Mouse (Mus musculus) urinary bladder, postnatal 4 days (tissue): ENCODE measurements around the gene Chrna3.

Experiments used
- DNase-seq, 2 experiments: peaks; one replicate each; pipeline ENCODE4 v3.0.0; 2021 to 2022; ENCODE audit warnings: low spot score in 2 of 2

Chrna3 gene

DNA sequence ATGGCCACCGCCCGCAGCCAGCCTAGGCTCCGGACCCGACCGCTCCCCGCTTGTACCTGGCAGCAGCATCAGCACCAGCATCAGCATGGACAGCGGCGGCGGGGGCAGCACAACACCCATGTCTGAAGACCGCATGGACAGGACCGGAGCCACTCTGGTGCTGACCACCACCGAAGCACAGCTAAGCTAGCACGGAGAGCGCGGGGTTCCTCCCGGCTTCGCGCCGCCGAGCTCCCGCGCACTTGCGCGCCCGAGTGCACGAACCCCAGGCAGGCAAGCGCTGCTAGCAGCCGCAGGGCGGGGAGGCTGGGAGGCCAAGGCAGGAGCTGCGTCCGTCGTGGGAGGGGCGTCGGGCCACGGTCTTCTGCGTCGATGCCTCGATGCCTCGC is at the start of gene Chrna3:
Chrna3 (minus strand) TSS at position 288 of the 389 bp plus-strand sequence.
- DNase-seq = no peak

DNA sequence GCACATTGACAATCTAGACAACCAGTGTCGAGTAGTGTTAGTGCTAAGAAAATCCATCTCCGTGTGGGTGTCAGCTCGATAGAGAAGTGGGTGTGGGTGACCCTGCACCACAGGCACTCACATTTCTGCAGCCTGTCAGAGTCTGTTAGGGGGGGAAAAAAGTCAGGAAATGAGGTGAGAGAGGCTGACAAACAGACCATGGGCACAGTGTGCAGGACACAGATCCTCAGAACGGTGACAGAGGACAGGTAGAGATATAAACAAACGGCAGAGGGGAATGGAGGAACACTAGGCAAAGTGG is 41.6 kb upstream of the Chrna3 start:
- DNase-seq = no peak

DNA sequence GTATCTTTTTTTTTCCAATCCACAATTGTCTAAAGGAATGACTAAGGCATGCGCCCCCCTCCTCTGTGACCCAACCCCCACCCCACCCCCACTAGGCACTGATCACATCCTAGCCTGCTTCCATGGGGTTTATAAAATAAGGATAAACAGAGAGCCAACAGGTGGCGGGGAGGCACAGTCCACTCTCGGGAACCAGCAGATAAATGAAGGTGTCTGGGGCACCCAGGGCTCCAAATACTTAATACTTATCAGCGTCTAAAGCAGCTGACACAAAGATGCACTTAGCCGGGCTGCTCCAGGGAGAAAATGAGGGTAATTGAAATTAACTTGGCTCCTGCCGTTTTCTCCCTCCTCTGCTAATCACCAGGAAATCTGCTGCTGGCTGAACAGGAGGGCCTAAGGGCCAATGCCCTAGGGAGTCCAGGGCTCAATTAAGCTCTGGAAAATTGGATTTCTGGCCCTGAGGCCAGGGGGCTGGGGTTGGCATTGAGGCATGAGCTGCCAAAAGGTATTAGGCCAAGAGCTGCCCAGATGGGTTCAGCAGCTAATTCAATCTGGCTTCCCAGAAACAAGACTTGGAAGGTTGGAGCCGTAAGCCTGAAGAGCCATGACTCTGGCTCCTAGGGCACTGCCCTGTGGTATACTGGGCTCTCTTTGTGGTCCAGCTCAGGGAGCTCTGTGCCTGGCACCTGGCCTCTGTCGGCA is 41.0 kb upstream of the Chrna3 start:
- DNase-seq = no peak

DNA sequence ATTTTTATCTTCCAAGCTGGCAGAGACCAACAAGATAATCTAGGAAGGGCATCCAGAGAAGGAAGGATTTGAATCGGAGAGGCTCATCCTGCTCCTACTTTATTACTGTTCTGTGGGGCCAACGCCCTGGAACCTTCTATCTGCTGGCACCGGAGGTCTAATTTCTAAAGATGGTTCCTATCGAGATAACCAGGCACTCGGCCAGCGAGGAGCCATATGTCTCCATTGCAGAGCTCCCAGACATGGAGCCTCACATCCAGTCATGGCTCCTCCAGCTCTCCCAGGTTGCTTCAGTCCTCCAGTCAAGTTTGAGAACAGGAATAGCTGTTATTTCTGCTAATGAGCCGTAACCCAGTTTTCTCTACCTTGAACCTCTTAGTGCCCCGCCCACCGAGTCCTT is 38.9 kb upstream of the Chrna3 start:
- DNase-seq = no peak

DNA sequence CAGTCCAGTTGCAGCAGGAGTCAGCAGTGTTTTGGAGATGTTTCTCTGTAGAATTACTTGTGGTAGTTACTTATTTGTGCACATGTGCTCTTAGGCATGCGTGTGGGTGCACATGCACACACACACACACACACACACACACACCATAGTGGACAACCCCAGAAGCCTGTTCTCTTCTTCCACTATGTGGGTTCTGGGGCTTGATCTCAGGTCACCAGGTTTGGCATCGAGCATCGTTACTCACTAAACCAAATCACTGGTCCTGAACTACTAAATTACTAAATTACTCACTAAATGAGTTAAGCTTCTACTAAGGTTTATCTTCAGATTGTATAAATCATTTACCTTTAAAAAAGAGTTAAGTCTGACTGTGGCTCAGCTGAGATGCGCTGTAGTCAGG is 31.7 kb upstream of the Chrna3 start:
- DNase-seq = no peak

DNA sequence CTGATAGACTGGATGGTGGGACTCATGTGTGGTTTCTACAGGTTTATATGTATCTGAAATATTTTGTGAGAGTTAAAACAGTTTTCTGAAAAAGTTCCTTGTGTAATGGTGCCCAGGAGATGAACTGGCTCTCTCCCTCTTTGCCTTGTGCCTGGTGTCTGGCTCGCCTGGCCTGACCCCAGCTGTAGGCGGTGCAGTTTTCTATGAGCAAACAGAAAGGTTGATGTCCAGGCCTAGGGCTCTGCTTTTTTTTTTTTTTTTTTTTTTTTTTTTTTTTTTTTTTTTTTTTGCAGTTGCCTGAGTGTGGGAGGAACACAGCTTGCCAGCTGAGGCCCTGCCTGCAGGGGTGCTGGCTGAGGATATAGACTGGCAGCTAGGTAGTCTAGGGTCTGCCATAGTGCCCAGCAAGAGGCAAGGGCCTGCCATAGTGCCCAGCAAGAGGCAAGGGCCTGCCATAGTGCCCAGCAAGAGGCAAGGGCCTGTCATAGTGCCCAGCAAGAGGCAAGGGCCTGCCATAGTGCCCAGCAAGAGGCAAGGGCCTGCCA is 29.1 kb upstream of the Chrna3 start:
- no peak for DNase-seq

DNA sequence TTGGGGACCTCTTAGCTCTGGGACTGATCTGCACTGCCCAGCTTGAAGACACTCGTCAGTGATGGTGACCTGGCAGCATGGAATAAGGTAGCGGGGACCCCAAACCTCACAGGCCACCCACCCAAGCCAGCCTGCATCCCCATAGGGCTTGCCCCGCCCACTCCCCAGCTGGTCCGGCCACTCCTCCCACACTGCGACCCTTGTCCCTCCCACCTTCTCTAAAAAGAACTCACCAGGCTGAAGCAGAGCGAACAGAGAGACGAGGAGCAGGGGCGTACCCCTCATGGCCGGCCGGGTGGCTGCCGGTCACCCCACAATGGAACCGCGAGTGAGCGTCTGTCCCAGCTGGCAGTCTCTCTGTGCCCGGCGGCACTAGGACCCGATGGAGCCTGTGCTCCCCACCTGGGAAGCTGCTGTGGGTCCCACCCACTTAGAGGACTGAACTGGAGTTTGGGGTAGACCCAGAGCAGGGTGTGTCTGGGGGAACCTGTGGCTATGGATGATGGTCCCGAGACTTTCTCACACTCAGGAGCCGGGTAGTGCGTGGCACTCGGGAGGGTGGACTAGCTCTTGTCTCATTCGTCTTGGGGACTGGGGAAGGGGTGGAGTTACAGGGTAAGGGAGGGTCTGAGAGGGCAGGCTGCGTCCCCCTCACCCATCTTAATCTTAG is 22.0 kb upstream of the Chrna3 start, which contains the start of gene Chrnb4:
Chrnb4 (minus strand) TSS at position 569 of the 670 bp plus-strand sequence.
- DNase-seq = no peak

DNA sequence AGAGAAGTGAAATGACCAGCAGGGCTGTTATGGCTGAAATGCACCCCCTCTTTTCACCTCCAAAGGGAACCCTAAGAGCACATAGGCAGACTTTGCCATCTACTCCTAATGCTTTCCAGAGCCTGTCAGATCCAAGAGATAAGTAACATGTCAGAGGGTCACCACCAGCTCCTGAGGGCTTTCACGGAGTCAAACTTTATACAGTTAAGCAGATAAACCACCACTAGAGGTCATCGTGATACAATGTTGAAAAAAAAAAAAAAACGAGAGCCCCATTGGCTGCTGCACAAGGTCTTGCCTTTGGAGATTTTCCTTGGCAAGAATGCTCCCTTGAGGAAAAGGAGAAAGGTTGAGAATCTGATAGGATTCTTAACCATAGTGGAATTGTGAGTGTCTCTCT is 20.4 kb upstream of the Chrna3 start:
- DNase-seq = no peak

DNA sequence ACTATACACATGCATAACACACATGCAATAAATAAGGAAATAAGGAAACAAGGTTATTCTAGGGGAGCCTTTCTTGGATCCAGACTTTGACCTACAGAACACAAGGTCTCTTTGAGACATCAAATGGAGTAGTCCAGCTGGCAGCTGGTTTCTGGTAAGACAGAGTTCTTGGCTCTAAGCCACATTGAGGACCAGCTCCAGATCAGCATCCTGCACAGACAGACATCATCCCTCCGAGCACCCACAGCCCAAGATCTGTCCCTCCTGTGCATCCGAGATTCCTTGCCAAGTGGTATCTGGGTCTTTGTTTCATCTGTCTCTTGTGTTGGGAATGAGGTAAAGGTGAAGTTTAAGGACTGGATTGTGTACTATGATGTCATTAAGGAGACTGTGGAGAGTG is 18.6 kb upstream of the Chrna3 start:
- DNase-seq = no peak

DNA sequence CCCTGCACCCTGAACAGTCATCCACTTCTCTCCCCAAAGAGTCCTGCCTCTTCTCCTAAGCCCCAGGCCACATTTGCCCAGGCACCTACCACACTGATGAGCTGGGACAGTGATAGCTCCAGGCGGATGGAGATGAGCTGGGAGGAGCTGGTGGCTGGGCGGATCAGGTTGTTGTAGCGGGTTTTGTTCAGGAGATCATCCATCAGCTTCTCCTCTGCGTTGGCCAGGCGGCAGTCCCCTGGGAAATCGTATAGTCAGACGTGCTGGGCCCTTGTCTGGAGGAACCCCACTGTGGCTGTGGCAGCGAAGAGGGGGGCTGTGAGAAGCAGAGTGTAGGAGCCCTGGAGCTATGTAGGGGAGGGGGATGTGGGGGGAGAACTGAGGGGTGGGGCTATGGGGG is 17.3 kb upstream of the Chrna3 start:
- no peak for DNase-seq

DNA sequence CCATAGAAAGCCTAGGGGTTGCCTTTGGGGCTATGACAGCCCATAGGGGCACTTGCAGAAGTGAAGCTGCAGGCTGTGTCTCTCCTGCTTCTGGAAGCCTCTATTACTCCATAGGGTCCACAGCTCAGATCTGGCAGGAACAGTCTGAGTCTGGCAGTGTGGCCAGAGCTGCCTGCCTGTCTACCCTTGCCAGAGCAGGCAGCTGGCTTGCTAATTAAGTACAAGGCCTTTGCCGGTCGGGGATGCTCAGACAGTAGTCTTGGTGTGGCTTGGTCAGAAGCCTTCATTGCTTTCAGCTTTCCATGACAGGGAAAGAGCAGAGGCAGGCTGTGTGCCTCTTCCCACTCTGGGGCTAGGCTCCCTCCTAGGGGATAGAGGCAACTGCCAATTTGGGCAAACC is 15.0 kb upstream of the Chrna3 start:
- DNase-seq = no peak

DNA sequence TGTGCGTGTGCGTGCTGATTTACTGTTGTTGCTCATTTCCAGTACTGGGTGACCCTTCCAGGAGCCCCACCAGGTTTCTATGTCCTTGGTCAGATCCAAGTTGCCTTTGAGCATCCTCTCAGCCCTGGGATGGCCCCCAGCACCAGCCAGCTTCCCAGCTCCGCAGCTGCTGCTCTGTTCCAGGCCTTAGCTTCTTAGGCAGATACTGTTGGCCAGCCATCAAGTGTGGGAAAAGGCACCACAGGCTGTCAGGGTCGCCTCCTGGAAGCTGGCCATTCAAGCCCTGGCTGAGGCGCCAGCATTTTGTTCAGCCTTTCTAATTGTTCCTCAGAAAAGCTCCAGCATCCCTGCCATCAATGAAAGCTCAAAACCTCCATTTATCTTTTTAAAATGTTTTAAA is 13.6 kb upstream of the Chrna3 start:
- no peak for DNase-seq

DNA sequence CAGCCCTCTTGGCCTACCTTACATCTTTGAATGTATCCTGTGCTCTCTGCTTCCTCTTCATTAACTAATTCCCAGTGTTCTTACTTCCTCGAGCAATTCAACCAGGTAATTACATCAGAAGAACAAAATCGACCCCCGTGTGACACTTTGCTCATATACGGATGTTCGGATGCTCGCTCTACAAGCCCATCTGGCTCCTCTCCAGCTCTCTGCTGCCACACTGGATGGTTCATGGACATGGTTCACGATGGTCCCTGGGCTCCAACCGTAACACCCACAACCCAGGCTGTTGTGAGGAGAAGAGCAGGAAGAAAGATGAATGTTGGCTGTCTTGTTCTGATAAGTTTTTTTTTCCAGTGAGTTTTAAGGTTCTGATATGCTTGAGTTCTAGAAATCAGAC is 12.6 kb upstream of the Chrna3 start:
- no peak for DNase-seq

DNA sequence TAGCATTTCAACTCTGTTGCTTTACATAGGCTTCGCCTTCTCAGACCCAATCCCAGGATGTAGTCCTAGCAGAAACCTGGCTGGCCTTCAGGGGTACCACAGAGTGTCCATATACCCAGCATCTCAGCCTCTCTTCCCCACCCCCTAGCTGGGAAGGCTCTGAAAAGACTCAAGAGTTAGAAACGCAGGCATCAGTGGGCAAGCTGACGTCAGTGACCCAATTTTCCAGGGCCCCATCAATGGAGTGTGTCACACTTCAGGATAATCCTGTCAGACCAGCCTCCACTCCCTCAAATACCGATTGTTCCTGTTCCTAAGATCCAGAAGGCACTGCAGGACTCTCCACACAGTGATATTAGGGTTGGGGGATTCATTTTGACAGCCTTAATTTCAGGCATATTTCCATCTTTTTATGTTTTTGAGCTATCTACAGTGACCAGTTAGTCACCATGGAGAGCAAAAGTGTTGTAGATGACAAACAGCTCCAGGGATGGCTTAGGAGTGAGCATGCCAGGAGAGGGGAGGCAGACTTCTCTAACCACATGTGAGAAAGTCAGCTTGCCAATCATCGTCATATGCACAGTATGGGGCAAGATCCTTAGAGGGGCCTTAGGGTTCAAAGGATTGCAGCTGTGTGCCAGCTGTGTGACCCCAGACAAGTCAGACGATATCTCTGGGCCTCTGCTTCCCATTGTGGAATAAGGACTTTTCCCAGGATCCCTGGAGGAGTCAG is 5.2 kb upstream of the Chrna3 start:
- DNase-seq = no peak

DNA sequence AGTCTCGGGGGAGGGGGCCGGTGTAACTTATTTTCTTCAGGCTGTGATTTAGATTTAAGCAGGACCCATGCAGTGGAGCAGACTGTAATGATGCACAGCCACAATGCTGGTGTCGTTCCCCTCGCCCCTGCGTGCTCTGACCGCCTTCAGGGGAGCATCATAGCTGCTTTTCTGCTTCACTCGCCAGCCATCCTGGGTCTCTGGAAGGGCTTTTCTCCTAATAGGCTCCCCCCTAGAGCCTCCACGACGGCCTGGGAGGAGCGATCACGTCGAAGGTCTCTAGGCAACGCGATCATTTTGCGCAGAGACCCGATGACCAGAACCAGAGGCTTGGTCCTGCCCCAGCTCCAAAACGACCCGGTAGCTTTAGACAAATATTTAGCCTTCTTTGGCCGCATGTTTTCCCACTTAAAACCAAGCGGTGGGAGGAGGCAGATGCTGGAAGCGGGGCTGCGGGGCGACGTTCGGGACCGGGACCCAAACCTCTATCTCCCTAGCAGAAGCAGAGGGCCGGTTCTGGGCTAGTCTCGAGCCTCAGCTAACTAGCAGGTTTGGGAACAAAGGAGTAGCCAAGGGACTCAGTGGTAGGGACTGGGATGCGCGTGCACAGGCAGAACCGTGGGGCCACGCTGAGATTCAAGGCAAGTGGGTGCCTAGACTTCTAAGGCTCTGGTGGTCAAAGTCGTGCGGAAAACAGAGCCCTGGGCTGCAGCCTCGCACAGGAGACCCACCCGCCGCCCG is 658 bp downstream of the Chrna3 start:
- DNase-seq = no peak

DNA sequence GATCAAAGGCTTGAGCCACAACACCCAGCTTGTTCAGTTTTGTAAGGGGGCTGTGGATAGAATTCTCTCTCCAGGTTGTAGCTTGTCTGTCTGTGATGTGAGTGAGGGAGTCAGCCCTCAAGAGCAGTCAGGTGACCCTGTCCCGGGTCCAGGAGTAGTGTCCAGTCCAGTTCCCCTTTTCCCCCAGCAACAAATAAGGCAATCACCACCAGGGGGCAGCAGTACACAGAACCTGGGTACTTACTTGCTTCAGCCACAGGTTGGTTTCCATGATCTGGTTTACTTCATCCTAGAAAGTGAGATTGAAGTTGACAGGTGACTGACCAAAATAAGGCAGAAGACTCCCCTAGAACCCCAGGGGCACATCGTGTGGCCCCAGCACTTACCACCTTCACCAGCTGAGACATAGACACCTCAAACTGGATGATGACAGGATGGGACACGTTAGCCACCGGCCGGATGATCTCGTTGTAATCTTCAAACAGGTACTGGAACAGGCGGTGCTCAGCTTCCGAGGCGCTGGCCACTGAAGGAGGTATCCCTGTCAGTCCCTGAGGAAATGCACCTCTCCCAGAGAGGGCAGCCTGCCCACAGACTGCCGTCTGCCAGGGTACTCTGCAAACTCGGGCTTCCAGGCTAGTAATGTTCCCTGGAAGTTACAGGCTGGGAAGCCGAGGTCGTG is 2.3 kb downstream of the Chrna3 start:
- DNase-seq = peak; percentile 52 to 84

DNA sequence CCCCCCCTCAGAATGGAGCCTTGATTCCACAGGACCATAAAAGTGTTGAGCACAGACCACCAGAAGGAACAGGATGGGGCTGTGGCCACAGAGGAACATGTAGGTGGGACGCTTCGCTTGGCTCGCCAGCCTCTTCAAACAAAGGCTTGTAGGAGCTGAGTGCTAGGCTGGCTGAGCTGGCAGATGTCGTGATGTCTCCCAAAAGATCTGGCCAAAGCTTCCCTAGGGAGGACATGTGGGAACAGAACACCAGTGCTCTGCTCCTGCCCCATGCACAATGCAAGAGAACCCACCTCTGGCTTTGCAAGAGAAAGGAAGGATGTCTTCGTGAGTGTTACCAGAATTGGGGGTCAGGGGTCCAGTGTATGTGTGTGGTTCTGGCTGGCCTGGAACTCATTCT is 3.0 kb downstream of the Chrna3 start:
- no peak for DNase-seq

DNA sequence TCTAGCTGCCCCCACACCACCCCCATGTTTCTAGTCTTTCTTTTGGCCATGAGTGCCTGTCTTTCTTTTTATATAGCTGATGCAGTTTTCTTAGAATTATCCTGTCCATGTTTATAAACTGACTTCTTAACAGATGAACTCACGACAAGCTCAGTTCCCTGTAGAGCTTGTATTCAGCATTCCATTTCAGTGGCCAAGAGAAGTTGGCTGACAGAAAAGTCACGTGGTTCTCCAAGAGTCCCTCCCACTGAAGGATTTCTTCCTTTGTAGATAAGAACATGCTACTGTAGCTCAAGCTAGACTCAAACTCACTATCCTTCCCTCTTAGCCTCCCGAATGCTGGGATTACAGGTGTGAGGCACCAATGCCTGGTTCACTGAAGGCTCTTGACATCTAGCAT is 9.4 kb downstream of the Chrna3 start:
- no peak for DNase-seq

DNA sequence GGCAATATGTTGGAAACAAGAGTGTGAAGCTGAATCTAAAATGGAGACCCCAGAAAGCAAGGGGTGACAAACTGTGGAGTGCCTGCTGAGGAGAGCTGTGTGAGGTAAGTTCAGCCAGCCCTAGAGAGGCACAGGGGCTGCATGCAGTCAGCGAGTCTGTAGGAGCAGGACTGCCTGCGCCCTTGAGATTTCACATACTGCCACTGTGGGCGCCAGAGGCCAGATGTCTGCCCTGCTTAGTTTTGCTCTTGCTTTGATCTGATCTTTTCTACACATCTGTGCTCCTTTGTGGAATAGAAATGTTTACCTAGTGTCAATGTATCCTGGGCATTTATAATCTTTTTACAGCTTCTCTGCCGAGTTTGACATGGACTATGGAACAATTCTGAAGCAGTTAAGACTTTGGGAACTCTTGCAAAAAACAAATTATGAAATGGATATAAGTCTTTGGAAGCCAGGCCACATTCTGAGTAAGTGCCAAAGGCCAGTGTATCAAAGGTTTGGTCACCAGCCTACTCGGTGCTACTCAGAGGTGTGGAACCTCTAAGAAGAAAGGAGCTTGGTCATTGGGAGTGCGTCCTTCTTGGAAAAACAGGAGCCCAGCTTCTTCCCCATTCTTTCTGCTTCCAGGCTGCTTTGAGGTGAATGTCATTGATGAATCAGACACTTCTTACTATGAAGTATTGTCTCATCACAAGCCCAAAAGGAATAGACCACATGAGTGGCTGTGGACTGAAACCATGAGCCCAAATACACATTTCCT is 15.6 kb downstream of the Chrna3 start:
- DNase-seq = no peak

DNA sequence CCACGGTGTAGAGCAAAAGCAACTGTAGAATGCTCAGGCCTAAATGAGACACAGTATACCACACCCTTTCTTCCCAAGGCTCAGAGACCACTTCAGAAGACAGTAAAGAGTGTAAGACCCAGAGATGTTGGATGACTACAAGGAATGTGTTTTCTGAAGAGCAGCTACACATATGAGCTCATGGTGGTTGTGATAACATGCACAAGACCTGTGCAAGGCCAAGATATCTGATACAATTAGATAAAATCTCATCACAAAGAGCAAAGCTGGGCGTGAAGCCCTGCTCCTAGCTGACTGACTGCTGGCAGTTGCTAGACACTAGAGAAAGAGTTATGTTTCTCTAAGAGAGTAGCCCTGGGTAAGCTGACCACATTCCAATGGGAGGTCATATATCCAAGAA is 16.7 kb downstream of the Chrna3 start:
- DNase-seq = no peak

DNA sequence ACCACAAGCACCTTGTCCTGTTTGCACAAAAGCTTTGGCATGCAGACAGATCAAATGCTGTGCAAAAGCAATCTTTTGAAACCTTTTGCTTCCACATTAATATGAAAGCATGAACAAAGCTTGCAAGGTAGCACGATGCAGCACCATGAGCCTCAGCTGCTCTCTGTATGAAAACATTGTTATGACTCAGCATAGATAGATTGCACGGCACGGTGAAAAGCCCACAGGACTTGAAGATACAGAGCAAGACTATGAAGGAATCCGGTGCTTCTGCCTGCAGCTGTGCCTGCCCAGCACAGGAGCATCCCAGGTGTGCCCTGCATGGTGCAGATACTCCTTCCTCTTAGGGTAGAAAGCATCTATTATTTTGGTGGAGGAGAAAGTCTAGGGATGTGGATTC is 22.8 kb downstream of the Chrna3 start:
- DNase-seq = no peak
